Mouse (Mus musculus) cerebellum, adult 9-11 months (tissue): ENCODE measurements at regions not wholly inside any gene's neighbourhood (a gene's known extent, or its start where the extent isn't known, plus 50 kb on each side); places are given as distances from the start of the nearest gene placed in this dataset.
"Not testable (repeated sequence)": the region's sequence is repeated elsewhere in the genome, so short reads cannot be mapped to it uniquely, and the experiment has no call there.

Source experiments
- DNase-seq: peaks from one replicate; pipeline ENCODE4 v3.0.0; 2022

- no peak for DNase-seq
Observed at GRCm38 (mm10) chr2:94772801-94773200, 334.9 kb upstream of the Api5 start.

GRCm38 (mm10) chr2:94772268-94772667 is 334.3 kb upstream of the Api5 start:
- DNase-seq: no peak

GRCm38 (mm10) chr2:94766524-94766923 is 328.6 kb upstream of the Api5 start:
- no peak for DNase-seq

- DNase-seq: no peak
Observed at GRCm38 (mm10) chr2:94764852-94765435, 327.0 kb upstream of the Api5 start.

- no peak for DNase-seq
Observed at GRCm38 (mm10) chr2:94764451-94764850, 326.5 kb upstream of the Api5 start.

- peak; percentile 49 for DNase-seq
Observed at GRCm38 (mm10) chr2:94748161-94748711, 310.3 kb upstream of the Api5 start.

GRCm38 (mm10) chr2:94729791-94730190 is 291.9 kb upstream of the Api5 start:
- no peak for DNase-seq

GRCm38 (mm10) chr2:94699383-94699782 is 261.4 kb upstream of the Api5 start:
- DNase-seq: no peak

- DNase-seq: no peak
Observed at GRCm38 (mm10) chr2:94695212-94695611, 257.3 kb upstream of the Api5 start.

- no peak for DNase-seq
Observed at GRCm38 (mm10) chr2:94690560-94690959, 252.6 kb upstream of the Api5 start.

GRCm38 (mm10) chr2:94685619-94686018 is 247.7 kb upstream of the Api5 start:
- not testable (repeated sequence) for DNase-seq

- no peak for DNase-seq
Observed at GRCm38 (mm10) chr2:94680096-94680765, 242.3 kb upstream of the Api5 start.

- DNase-seq: peak; percentile 34
Observed at GRCm38 (mm10) chr2:94665850-94666249, 227.9 kb upstream of the Api5 start.

GRCm38 (mm10) chr2:94658426-94658825 is 220.5 kb upstream of the Api5 start:
- DNase-seq: no peak
